Mouse (Mus musculus) stomach, embryonic 15.5 days (tissue): ENCODE measurements around the gene Tnrc18. TPM values are rescaled to one million over a fixed set of nuclear protein-coding genes. Genes with fewer than 3 reads are reported as not detected.

Experiments used
- ATAC-seq: fragments of 200-750 bp; cut with Nextera tagmentation; 2 replicates; pipeline ENCODE4 v1.8.0; 2017; ENCODE audit warnings: low read depth, moderate number of reproducible peaks, moderate TSS enrichment; ENCODE audit not compliant: insufficient read depth, low FRiP score
- H3K27ac ChIP-seq: fragments of 300-500 bp; sonication (generic); 2 replicates; pipeline ENCODE4 v1.5.1; 2015; ENCODE audit warnings: mild to moderate bottlenecking, inconsistent platforms
- H3K27me3 ChIP-seq: fragments of 300-500 bp; sonication (generic); replicated peaks from 2 replicates; pipeline ENCODE4 v1.6.1; 2015; ENCODE audit warnings: inconsistent platforms
- H3K36me3 ChIP-seq: fragments of 300-500 bp; sonication (generic); 2 replicates; pipeline ENCODE4 v1.6.1; 2015; ENCODE audit warnings: inconsistent platforms
- H3K4me1 ChIP-seq: fragments of 300-500 bp; sonication (generic); 2 replicates; pipeline ENCODE4 v1.6.1; 2015; ENCODE audit warnings: inconsistent platforms
- H3K4me2 ChIP-seq: fragments of 300-500 bp; sonication (generic); 2 replicates; pipeline ENCODE4 v1.6.1; 2015; ENCODE audit warnings: mild to moderate bottlenecking, inconsistent platforms
- H3K4me3 ChIP-seq: fragments of 300-500 bp; sonication (generic); replicated peaks from 2 replicates; pipeline ENCODE4 v1.5.1; 2015; ENCODE audit warnings: inconsistent platforms
- H3K9ac ChIP-seq: fragments of 300-500 bp; sonication (generic); 2 replicates; pipeline ENCODE4 v1.6.1; 2015; ENCODE audit warnings: inconsistent platforms
- H3K9me3 ChIP-seq: fragments of 300-500 bp; sonication (generic); 2 replicates; pipeline ENCODE4 v1.6.1; 2016; ENCODE audit warnings: inconsistent platforms
- WGBS: fragments of 180-500 bp; shearing (Covaris S2); methylation state at CpG from one replicate; pipeline ENCODE4 v1.1.7; 2015; 5-methylcytosine and 5-hydroxymethylcytosine counted together
- polyA plus RNA-seq: library from polyadenylated mRNA; unstranded; fragments of >200 nt; fragmentation: Nextera tagmentation; extraction: Ambion mirVana; gene quantifications from 2 replicates; pipeline ENCODE4 v1.2.1, GENCODE M21; 2015

The Tnrc18 gene
- polyA plus RNA-seq, 1 experiment from 2014 or later = 29.5 TPM

DNA sequence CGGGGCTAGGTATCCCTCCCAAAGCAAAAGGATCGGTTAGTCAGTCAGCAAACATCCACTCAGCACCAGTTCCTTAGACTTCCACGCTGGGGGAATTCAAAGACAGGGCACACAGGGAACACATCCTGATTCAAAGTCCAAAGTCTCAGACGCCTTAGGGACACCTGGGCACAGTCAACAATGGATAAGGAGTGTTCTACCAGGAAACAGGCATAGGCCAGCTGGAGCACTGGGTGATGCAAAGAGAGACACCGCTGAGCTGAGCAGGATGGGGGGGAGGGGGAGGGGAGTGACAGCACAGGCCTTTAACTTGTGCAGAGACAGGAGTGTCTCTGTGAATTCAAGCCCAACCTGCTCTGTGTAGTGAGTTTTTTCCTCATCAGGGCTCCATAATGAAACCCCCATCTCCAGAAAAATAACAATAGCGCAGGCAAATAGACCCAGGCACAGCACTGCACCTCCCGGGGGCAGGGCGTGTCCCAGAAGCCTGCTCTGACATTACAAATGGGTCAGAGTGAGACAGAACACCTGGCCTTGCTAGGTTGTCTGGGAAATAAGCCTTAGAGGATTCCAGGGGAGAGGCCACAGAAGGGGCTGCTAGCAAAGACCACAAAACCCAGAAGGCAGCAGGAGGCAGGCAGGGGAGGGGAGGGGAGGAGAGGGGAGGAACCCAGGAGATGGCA, 34.9 kb downstream of the Tnrc18 start:
- WGBS = 49% methylated on average over 8 of the region's 8 CpGs
- ATAC-seq = peak; percentile 70
- H3K9ac ChIP-seq = no peak overlapping the region
- no peaks in the 10 kb centered on the region for H3K27me3 ChIP-seq
- no peak overlapping the region for H3K4me2 ChIP-seq
- H3K4me1 ChIP-seq = peaks cover 26% of the 10 kb centered on the region
- peaks cover 15% of the 10 kb centered on the region for H3K36me3 ChIP-seq
- H3K9me3 ChIP-seq = no peaks in the 10 kb centered on the region
- H3K27ac ChIP-seq = peak overlapping the region; percentile 71; the same call in 1 of the 2 replicates
- H3K4me3 ChIP-seq = no peak overlapping the region

GRCm38 (mm10) chr5:142780579-142780978, 36.9 kb downstream of the Tnrc18 start:
- peaks cover 26% of the 10 kb centered on the region for H3K4me1 ChIP-seq
- no peaks in the 10 kb centered on the region for H3K27me3 ChIP-seq
- no peak overlapping the region for H3K9ac ChIP-seq
- H3K9me3 ChIP-seq = no peaks in the 10 kb centered on the region
- H3K27ac ChIP-seq = no peak overlapping the region
- 0 out of 2 replicates have a peak, but pooled peaks cover 11% of the 10 kb centered on the region for H3K36me3 ChIP-seq
- H3K4me2 ChIP-seq = no peak overlapping the region
- WGBS = 78% methylated on average over 5 of the region's 5 CpGs
- ATAC-seq = 0 out of 2 replicates have a peak, but pooled peaks have one; percentile 11
- no peak overlapping the region for H3K4me3 ChIP-seq

DNA sequence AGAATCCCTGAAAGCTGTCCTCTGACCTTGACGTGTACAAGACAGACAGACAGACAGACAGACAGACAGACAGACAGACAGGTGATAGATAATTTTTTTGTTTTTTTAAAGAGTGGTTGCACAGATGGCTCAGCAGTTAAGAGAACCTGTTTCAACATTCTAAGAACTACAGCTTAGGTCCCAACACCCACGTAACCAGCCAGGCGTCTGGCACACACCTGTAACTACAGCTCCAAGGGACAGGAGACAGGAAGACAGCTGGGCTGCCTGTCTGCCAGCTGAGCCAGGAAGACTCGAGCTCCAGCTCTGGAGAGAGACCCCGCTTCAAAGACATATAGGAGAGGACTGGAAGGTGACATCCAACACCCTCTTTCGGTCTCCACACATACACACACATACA, 38.6 kb downstream of the Tnrc18 start:
- Histone ChIP-seq H3K4me1 (peaks cover 24% of the 10 kb centered on the region), H3K4me3 (no peak overlapping the region), H3K27me3 (no peaks in the 10 kb centered on the region), H3K27ac (no peak overlapping the region), H3K36me3 (peaks cover 24% of the 10 kb centered on the region; the same call in 1 of the 2 replicates), H3K9me3 (no peaks in the 10 kb centered on the region), H3K9ac (no peak overlapping the region), H3K4me2 (no peak overlapping the region)
- 75% methylated on average over 6 of the region's 6 CpGs for WGBS
- no peak for ATAC-seq

DNA sequence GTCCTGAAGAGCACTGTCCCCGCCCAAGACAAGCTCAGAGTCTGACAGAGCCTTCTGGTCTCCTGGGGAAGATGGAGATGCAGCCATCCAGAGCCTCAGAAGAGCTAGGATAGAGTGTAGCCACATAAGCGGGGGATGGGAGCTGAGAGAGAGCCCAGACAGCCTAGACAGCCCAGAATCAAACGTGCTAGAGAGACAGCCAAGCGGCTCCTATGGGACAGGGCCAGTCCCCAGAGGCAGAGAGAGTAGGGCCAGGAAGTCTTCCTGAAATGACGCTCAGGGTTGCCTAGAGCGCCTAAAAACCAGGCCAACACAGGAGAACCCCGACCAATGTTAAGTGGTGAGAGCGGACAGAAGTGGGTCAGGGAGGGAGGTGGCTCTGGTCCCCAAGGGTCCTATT, 39.3 kb downstream of the Tnrc18 start:
- H3K4me3 ChIP-seq = no peak overlapping the region
- H3K9ac ChIP-seq = no peak overlapping the region
- 71% methylated on average over 8 of the region's 8 CpGs for WGBS
- peaks cover 31% of the 10 kb centered on the region for H3K36me3 ChIP-seq
- ATAC-seq = no peak
- no peak overlapping the region for H3K4me2 ChIP-seq
- H3K9me3 ChIP-seq = no peaks in the 10 kb centered on the region
- H3K27ac ChIP-seq = no peak overlapping the region
- H3K27me3 ChIP-seq = no peaks in the 10 kb centered on the region
- peaks cover 20% of the 10 kb centered on the region for H3K4me1 ChIP-seq

DNA sequence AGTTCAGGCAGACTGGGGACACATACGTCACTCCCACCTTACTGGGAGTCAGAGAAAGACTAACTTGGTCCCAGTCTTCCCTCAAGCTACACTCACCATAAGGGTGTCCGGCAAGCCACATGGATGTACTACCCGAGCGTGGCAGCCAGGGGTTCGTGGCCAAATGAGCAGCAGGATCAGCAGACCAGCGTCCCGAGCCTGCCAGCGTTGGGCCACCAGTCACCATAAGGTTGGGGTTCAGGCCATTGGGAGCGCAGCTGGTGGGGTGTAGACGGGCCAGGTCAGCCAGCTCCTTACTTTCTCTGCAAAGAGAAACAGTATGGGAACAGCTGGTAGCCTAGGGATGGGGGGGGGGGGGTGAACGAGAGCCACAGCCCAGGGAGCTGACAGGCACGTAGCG, 41.4 kb downstream of the Tnrc18 start:
- 84% methylated on average over 13 of the region's 13 CpGs for WGBS
- peaks cover 8% of the 10 kb centered on the region; the same call in 1 of the 2 replicates for H3K4me1 ChIP-seq
- H3K9me3 ChIP-seq = no peaks in the 10 kb centered on the region
- no peaks in the 10 kb centered on the region for H3K27me3 ChIP-seq
- H3K4me3 ChIP-seq = no peak overlapping the region
- no peak overlapping the region for H3K27ac ChIP-seq
- H3K36me3 ChIP-seq = peaks cover 47% of the 10 kb centered on the region
- no peak for ATAC-seq
- no peak overlapping the region for H3K9ac ChIP-seq
- no peak overlapping the region for H3K4me2 ChIP-seq

- Histone ChIP-seq H3K27ac (no peak overlapping the region), H3K27me3 (no peaks in the 10 kb centered on the region), H3K9ac (no peak overlapping the region), H3K4me2 (no peak overlapping the region), H3K36me3 (peaks cover 56% of the 10 kb centered on the region), H3K4me1 (no peaks in the 10 kb centered on the region; the same call in 1 of the 2 replicates), H3K4me3 (no peak overlapping the region), H3K9me3 (no peaks in the 10 kb centered on the region)
- no peak for ATAC-seq
- whole genome bisulfite sequencing = 89% methylated on average over 5 of the region's 5 CpGs
Measured at GRCm38 (mm10) chr5:142774771-142775170, 42.7 kb downstream of the Tnrc18 start.

GRCm38 (mm10) chr5:142771964-142772363, 45.5 kb downstream of the Tnrc18 start:
- no peak overlapping the region for H3K4me2 ChIP-seq
- H3K27me3 ChIP-seq = no peaks in the 10 kb centered on the region
- no peak overlapping the region for H3K4me3 ChIP-seq
- no peak overlapping the region for H3K27ac ChIP-seq
- peaks cover 6% of the 10 kb centered on the region; the same call in 1 of the 2 replicates for H3K4me1 ChIP-seq
- H3K9ac ChIP-seq = no peak overlapping the region
- ATAC-seq = no peak
- H3K9me3 ChIP-seq = no peaks in the 10 kb centered on the region
- 89% methylated on average over 15 of the region's 15 CpGs for WGBS
- peaks cover 53% of the 10 kb centered on the region for H3K36me3 ChIP-seq

- peaks cover 6% of the 10 kb centered on the region; the same call in 1 of the 2 replicates for H3K4me1 ChIP-seq
- H3K27me3 ChIP-seq = no peaks in the 10 kb centered on the region
- 89% methylated on average over 4 of the region's 4 CpGs for WGBS
- no peak overlapping the region for H3K4me2 ChIP-seq
- ATAC-seq = no peak
- H3K9ac ChIP-seq = no peak overlapping the region
- H3K4me3 ChIP-seq = no peak overlapping the region
- no peak overlapping the region for H3K27ac ChIP-seq
- H3K9me3 ChIP-seq = no peaks in the 10 kb centered on the region
- H3K36me3 ChIP-seq = peaks cover 54% of the 10 kb centered on the region
Measured at GRCm38 (mm10) chr5:142771034-142771433, 46.4 kb downstream of the Tnrc18 start.

- WGBS = 66% methylated on average over 5 of the region's 5 CpGs
- H3K9ac ChIP-seq = no peak overlapping the region
- H3K4me2 ChIP-seq = no peak overlapping the region
- peaks cover 62% of the 10 kb centered on the region for H3K36me3 ChIP-seq
- no peak overlapping the region for H3K4me3 ChIP-seq
- ATAC-seq = no peak
- H3K27ac ChIP-seq = peak overlapping the region; percentile 28; the same call in 1 of the 2 replicates
- no peaks in the 10 kb centered on the region for H3K27me3 ChIP-seq
- no peaks in the 10 kb centered on the region for H3K9me3 ChIP-seq
- peaks cover 6% of the 10 kb centered on the region; the same call in 1 of the 2 replicates for H3K4me1 ChIP-seq
Measured at GRCm38 (mm10) chr5:142769641-142770040, 47.8 kb downstream of the Tnrc18 start.

DNA sequence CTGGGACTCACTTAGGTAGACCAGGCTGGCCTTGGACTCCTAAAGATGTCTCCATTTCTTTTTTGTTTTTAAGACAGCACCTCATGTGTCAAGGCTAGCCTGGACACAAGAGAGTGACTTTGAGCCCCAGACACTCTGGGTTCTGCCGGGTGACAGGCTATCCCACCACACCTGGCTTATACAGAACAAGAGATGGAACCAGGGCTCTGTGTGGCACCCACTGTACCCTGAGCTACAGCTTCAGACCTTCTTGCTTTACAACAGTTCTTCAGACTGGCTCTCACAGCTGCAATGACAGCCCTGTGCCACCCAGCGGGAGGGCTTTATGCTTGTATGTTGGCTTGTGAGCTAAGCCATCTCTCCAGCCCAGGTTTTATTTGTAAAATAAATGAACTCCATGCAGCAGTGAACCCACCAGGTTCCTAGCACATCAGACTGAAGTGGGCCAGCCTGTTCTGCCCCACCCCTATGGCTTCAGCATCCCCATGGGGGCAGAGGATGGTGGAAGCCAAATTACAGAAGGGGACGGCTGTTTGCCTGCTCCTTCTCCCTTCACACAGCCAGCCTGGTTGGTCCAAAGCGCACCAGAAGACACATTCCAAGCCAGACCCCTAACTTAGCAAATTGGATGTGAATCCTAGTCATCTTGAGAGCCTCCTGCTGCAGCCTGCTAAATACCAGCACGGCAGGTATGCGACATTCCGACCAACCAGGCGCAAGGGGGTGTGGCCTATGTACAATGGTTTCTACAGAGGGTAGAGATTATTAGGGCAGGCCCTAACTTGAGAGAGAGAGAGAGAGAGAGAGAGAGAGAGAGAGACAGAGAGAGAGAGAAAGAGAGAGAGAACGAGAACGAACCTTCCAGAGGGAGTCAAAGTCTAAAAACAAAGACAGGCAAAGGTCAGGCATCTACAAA, 48.9 kb downstream of the Tnrc18 start:
- ATAC-seq = no peak
- H3K4me2 ChIP-seq = no peak overlapping the region
- H3K27me3 ChIP-seq = no peaks in the 10 kb centered on the region
- peak overlapping the region; percentile 35 for H3K27ac ChIP-seq
- no peak overlapping the region for H3K9ac ChIP-seq
- peaks cover 6% of the 10 kb centered on the region; the same call in 1 of the 2 replicates for H3K4me1 ChIP-seq
- no peak overlapping the region for H3K4me3 ChIP-seq
- WGBS = 51% methylated on average over 10 of the region's 10 CpGs
- no peaks in the 10 kb centered on the region for H3K9me3 ChIP-seq
- H3K36me3 ChIP-seq = peaks cover 63% of the 10 kb centered on the region

DNA sequence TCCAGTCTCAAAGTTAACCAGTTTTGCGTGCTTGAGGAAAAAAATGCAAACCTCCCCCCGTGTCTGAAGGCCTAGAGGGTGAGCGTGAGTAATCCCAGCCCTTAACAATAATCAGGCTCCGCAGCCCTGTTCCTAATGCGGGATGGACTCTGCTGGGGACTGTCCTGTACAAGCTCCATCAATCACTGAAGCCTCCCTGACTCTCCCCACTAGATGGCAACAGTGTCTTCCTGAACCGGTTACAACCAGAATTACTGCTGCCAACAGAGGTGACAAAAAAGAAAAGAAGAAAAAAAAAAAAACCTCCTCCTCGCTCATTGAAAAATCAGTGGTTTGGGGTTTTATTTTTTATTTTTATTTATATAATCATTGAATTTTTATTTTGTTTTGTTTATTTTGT, 49.5 kb downstream of the Tnrc18 start:
- no peak for ATAC-seq
- Histone ChIP-seq H3K9me3 (no peaks in the 10 kb centered on the region), H3K4me1 (peaks cover 6% of the 10 kb centered on the region; the same call in 1 of the 2 replicates), H3K9ac (no peak overlapping the region), H3K27ac (no peak overlapping the region), H3K4me2 (no peak overlapping the region), H3K36me3 (peaks cover 63% of the 10 kb centered on the region), H3K4me3 (no peak overlapping the region), H3K27me3 (no peaks in the 10 kb centered on the region)
- 20% methylated on average over 7 of the region's 7 CpGs for WGBS

GRCm38 (mm10) chr5:142766708-142767107, 50.8 kb downstream of the Tnrc18 start:
- WGBS = 75% methylated on average over 3 of the region's 3 CpGs
- Histone ChIP-seq H3K4me3 (no peak overlapping the region), H3K27ac (no peak overlapping the region)

More at GRCm38 (mm10) chr5:142766708-142767107, 50.8 kb downstream of the Tnrc18 start:
- Histone ChIP-seq H3K4me1 (peaks cover 6% of the 10 kb centered on the region; the same call in 1 of the 2 replicates), H3K4me2 (no peak overlapping the region), H3K36me3 (peaks cover 67% of the 10 kb centered on the region), H3K27me3 (no peaks in the 10 kb centered on the region), H3K9me3 (no peaks in the 10 kb centered on the region), H3K9ac (no peak overlapping the region)
- no peak for ATAC-seq
